Mouse (Mus musculus): Measurements from ENCODE around the gene Slit3. TPM values are rescaled to one million over a fixed set of nuclear protein-coding genes. Genes with fewer than 3 reads are reported as not detected.

Gene Slit3
- polyA plus RNA-seq, 1 experiment from 2014 or later: not detected

- 69% methylated on average over 12 of the region's 13 CpGs for WGBS (ENCODE audit: missing documents)
- no peaks in the 10 kb centered on the region for H3K79me2 ChIP-seq (ENCODE audit: inconsistent target)
- H3K27ac ChIP-seq: no peak overlapping the region
- no peak overlapping the region for H3K4me3 ChIP-seq (ENCODE audit: inconsistent target)
- no peaks in the 10 kb centered on the region for H3K36me3 ChIP-seq (ENCODE audit: inconsistent target)
Measured at GRCm38 (mm10) chr11:35151539-35151951, 30.5 kb downstream of the Slit3 start.

- Histone ChIP-seq H3K79me2 (ENCODE audit: inconsistent target) (no peaks in the 10 kb centered on the region), H3K27ac (no peak overlapping the region), H3K36me3 (ENCODE audit: inconsistent target) (no peaks in the 10 kb centered on the region), H3K4me3 (ENCODE audit: inconsistent target) (no peak overlapping the region)
- WGBS (ENCODE audit: missing documents): 52% methylated on average over 2 of the region's 2 CpGs
Measured at GRCm38 (mm10) chr11:35152875-35153274, 31.9 kb downstream of the Slit3 start.

- Histone ChIP-seq H3K4me3 (ENCODE audit: inconsistent target) (no peak overlapping the region), H3K27ac (no peak overlapping the region), H3K36me3 (ENCODE audit: inconsistent target) (no peaks in the 10 kb centered on the region), H3K79me2 (ENCODE audit: inconsistent target) (no peaks in the 10 kb centered on the region)
- 74% methylated on average over 5 of the region's 5 CpGs for WGBS (ENCODE audit: missing documents)
Measured at GRCm38 (mm10) chr11:35154449-35154848, 33.4 kb downstream of the Slit3 start.

- Histone ChIP-seq H3K27ac (no peak overlapping the region), H3K36me3 (ENCODE audit: inconsistent target) (no peaks in the 10 kb centered on the region), H3K4me3 (ENCODE audit: inconsistent target) (no peak overlapping the region), H3K79me2 (ENCODE audit: inconsistent target) (no peaks in the 10 kb centered on the region)
- 95% methylated on average over 7 of the region's 7 CpGs for WGBS (ENCODE audit: missing documents)
Measured at GRCm38 (mm10) chr11:35155281-35155680, 34.3 kb downstream of the Slit3 start.

GRCm38 (mm10) chr11:35156676-35157075 is 35.7 kb downstream of the Slit3 start:
- 83% methylated on average over 5 of the region's 5 CpGs for WGBS (ENCODE audit: missing documents)
- Histone ChIP-seq H3K36me3 (ENCODE audit: inconsistent target) (no peaks in the 10 kb centered on the region), H3K27ac (no peak overlapping the region), H3K79me2 (ENCODE audit: inconsistent target) (no peaks in the 10 kb centered on the region), H3K4me3 (ENCODE audit: inconsistent target) (no peak overlapping the region)

GRCm38 (mm10) chr11:35160682-35161211 is 39.7 kb downstream of the Slit3 start:
- no peak overlapping the region for H3K4me3 ChIP-seq (ENCODE audit: inconsistent target)
- WGBS (ENCODE audit: missing documents): 83% methylated on average over 4 of the region's 4 CpGs
- H3K79me2 ChIP-seq (ENCODE audit: inconsistent target): no peaks in the 10 kb centered on the region
- no peak overlapping the region for H3K27ac ChIP-seq
- no peaks in the 10 kb centered on the region for H3K36me3 ChIP-seq (ENCODE audit: inconsistent target)

- Histone ChIP-seq H3K27ac (no peak overlapping the region), H3K4me3 (ENCODE audit: inconsistent target) (no peak overlapping the region), H3K36me3 (ENCODE audit: inconsistent target) (no peaks in the 10 kb centered on the region), H3K79me2 (ENCODE audit: inconsistent target) (no peaks in the 10 kb centered on the region)
- 92% methylated on average over 3 of the region's 3 CpGs for WGBS (ENCODE audit: missing documents)
Measured at GRCm38 (mm10) chr11:35163396-35163795, 42.4 kb downstream of the Slit3 start.

GRCm38 (mm10) chr11:35167176-35167575 is 46.2 kb downstream of the Slit3 start:
- Histone ChIP-seq H3K79me2 (ENCODE audit: inconsistent target) (no peaks in the 10 kb centered on the region), H3K4me3 (ENCODE audit: inconsistent target) (no peak overlapping the region), H3K27ac (no peak overlapping the region), H3K36me3 (ENCODE audit: inconsistent target) (no peaks in the 10 kb centered on the region)
- 79% methylated on average over 4 of the region's 8 CpGs for WGBS (ENCODE audit: missing documents)

GRCm38 (mm10) chr11:35171505-35171904 is 50.5 kb downstream of the Slit3 start:
- H3K79me2 ChIP-seq (ENCODE audit: inconsistent target): no peaks in the 10 kb centered on the region
- H3K36me3 ChIP-seq (ENCODE audit: inconsistent target): no peaks in the 10 kb centered on the region
- no peak overlapping the region for H3K4me3 ChIP-seq (ENCODE audit: inconsistent target)
- no peak overlapping the region for H3K27ac ChIP-seq
- 74% methylated on average over 6 of the region's 6 CpGs for WGBS (ENCODE audit: missing documents)

GRCm38 (mm10) chr11:35177564-35177963 is 56.5 kb downstream of the Slit3 start:
- WGBS (ENCODE audit: missing documents): 95% methylated on average over 7 of the region's 7 CpGs
- H3K79me2 ChIP-seq (ENCODE audit: inconsistent target): no peaks in the 10 kb centered on the region

GRCm38 (mm10) chr11:35178144-35178817 is 57.3 kb downstream of the Slit3 start:
- Histone ChIP-seq H3K27ac (no peak overlapping the region), H3K79me2 (ENCODE audit: inconsistent target) (no peaks in the 10 kb centered on the region), H3K36me3 (ENCODE audit: inconsistent target) (no peaks in the 10 kb centered on the region), H3K4me3 (ENCODE audit: inconsistent target) (no peak overlapping the region)
- WGBS (ENCODE audit: missing documents): 17% methylated on average over 24 of the region's 24 CpGs

More at GRCm38 (mm10) chr11:35177564-35177963, 56.5 kb downstream of the Slit3 start:
- Histone ChIP-seq H3K27ac (no peak overlapping the region), H3K36me3 (ENCODE audit: inconsistent target) (no peaks in the 10 kb centered on the region), H3K4me3 (ENCODE audit: inconsistent target) (no peak overlapping the region)

GRCm38 (mm10) chr11:35179305-35179704 is 58.3 kb downstream of the Slit3 start:
- 92% methylated on average over 6 of the region's 8 CpGs for WGBS (ENCODE audit: missing documents)
- no peaks in the 10 kb centered on the region for H3K79me2 ChIP-seq (ENCODE audit: inconsistent target)
- H3K4me3 ChIP-seq (ENCODE audit: inconsistent target): no peak overlapping the region

GRCm38 (mm10) chr11:35182887-35183286 is 61.9 kb downstream of the Slit3 start:
- no peak overlapping the region for H3K4me3 ChIP-seq (ENCODE audit: inconsistent target)
- WGBS (ENCODE audit: missing documents): 77% methylated on average over 5 of the region's 5 CpGs
- H3K79me2 ChIP-seq (ENCODE audit: inconsistent target): no peaks in the 10 kb centered on the region
- H3K36me3 ChIP-seq (ENCODE audit: inconsistent target): no peaks in the 10 kb centered on the region
- H3K27ac ChIP-seq: no peak overlapping the region

More at GRCm38 (mm10) chr11:35179305-35179704, 58.3 kb downstream of the Slit3 start:
- H3K36me3 ChIP-seq (ENCODE audit: inconsistent target): no peaks in the 10 kb centered on the region
- no peak overlapping the region for H3K27ac ChIP-seq

GRCm38 (mm10) chr11:35194826-35195225 is 73.8 kb downstream of the Slit3 start:
- Histone ChIP-seq H3K36me3 (ENCODE audit: inconsistent target) (no peaks in the 10 kb centered on the region), H3K79me2 (ENCODE audit: inconsistent target) (no peaks in the 10 kb centered on the region), H3K4me3 (ENCODE audit: inconsistent target) (no peak overlapping the region), H3K27ac (no peak overlapping the region)
- WGBS (ENCODE audit: missing documents): 90% methylated on average over 6 of the region's 6 CpGs

- H3K36me3 ChIP-seq (ENCODE audit: inconsistent target): no peaks in the 10 kb centered on the region
- H3K4me3 ChIP-seq (ENCODE audit: inconsistent target): no peak overlapping the region
- 95% methylated on average over 7 of the region's 7 CpGs for WGBS (ENCODE audit: missing documents)
- no peaks in the 10 kb centered on the region for H3K79me2 ChIP-seq (ENCODE audit: inconsistent target)
- H3K27ac ChIP-seq: no peak overlapping the region
Measured at GRCm38 (mm10) chr11:35196777-35197176, 75.8 kb downstream of the Slit3 start.

All from macrophage (primary cell).